In genomic region chr1:85758231-85758968, GRCm38 (mm10) we compare ENCODE assay signal across 8 mouse cellular contexts. TPM values are rescaled to one million over a fixed set of nuclear protein-coding genes. Genes with fewer than 3 reads are reported as not detected.
DNase-seq lines count a peak whose midpoint lies in the region; ATAC-seq lines count a peak whose summit lies in the region.

No protein-coding gene starts in this region.

- WGBS in hindbrain, embryonic 10.5 days, result 31% methylated on average over 14 of the region's 14 CpGs
- 33% methylated on average over 14 of the region's 14 CpGs for WGBS in hindbrain, embryonic 14.5 days
- 33% methylated on average over 14 of the region's 14 CpGs for WGBS in embryonic facial prominence, embryonic 14.5 days
- WGBS in limb, embryonic 13.5 days, result 29% methylated on average over 14 of the region's 14 CpGs

- no peak overlapping the region for H3K4me2 ChIP-seq in hindbrain, embryonic 14.5 days (replicated peaks)
- H3K4me2 ChIP-seq in embryonic facial prominence, embryonic 14.5 days (ENCODE audit: low read depth, low read length), result peak overlapping the region; percentile 24; the same call in 1 of the 2 replicates
- H3K4me2 ChIP-seq in limb, embryonic 13.5 days (replicated peaks), result peak overlapping the region; percentile 1; the same call in 1 of the 2 replicates

- H3K4me1 ChIP-seq in hindbrain, embryonic 10.5 days (replicated peaks), result peaks cover 10% of the 10 kb centered on the region
- no peaks in the 10 kb centered on the region for H3K4me1 ChIP-seq in hindbrain, embryonic 14.5 days (replicated peaks; ENCODE audit: control insufficient read depth, insufficient read depth, low read length)
- peaks cover 6% of the 10 kb centered on the region; the same call in 1 of the 2 replicates for H3K4me1 ChIP-seq in embryonic facial prominence, embryonic 14.5 days (ENCODE audit: control insufficient read depth, insufficient read depth, low read length)
- H3K4me1 ChIP-seq in limb, embryonic 13.5 days, result no peaks in the 10 kb centered on the region

- H3K9me3 ChIP-seq in hindbrain, embryonic 10.5 days, result no peaks in the 10 kb centered on the region
- no peaks in the 10 kb centered on the region for H3K9me3 ChIP-seq in hindbrain, embryonic 14.5 days (ENCODE audit: control insufficient read depth, low read length)
- H3K9me3 ChIP-seq in embryonic facial prominence, embryonic 14.5 days (ENCODE audit: control insufficient read depth, low read length), result peaks cover 3% of the 10 kb centered on the region; the same call in 1 of the 2 replicates
- no peaks in the 10 kb centered on the region for H3K9me3 ChIP-seq in limb, embryonic 13.5 days

- DNase-seq in hindbrain, embryonic 10.5 days (ENCODE audit: low spot score), result no peak
- no peak for DNase-seq in hindbrain, embryonic 14.5 days (ENCODE audit: low spot score)
- peak; percentile 63 for DNase-seq in A20 (ENCODE audit: low read depth, low spot score)
- DNase-seq in embryonic facial prominence, embryonic 14.5 days (ENCODE audit: low spot score), result peak; percentile 58
- no peak for DNase-seq in urinary bladder, postnatal 36 days (ENCODE audit: low spot score in 2 of 2)
- no peak for DNase-seq in adrenal gland, adult 2 months
- DNase-seq in urinary bladder, postnatal 25 days (ENCODE audit: low spot score), result no peak

- H3K9ac ChIP-seq in hindbrain, embryonic 14.5 days, result no peak overlapping the region
- no peak overlapping the region; the same call in 1 of the 2 replicates for H3K9ac ChIP-seq in embryonic facial prominence, embryonic 14.5 days (ENCODE audit: low read depth, low read length)
- no peak overlapping the region for H3K9ac ChIP-seq in limb, embryonic 13.5 days

- no peaks in the 10 kb centered on the region for H3K27me3 ChIP-seq in hindbrain, embryonic 10.5 days (ENCODE audit: insufficient read depth, poor library complexity, severe bottlenecking)
- no peaks in the 10 kb centered on the region for H3K27me3 ChIP-seq in hindbrain, embryonic 14.5 days (ENCODE audit: control insufficient read depth, insufficient read depth, low read length)
- no peaks in the 10 kb centered on the region for H3K27me3 ChIP-seq in embryonic facial prominence, embryonic 14.5 days (replicated peaks; ENCODE audit: control insufficient read depth, insufficient read depth, low read length)
- H3K27me3 ChIP-seq in limb, embryonic 13.5 days, result no peaks in the 10 kb centered on the region

- no peak overlapping the region for H3K4me3 ChIP-seq in hindbrain, embryonic 10.5 days
- H3K4me3 ChIP-seq in hindbrain, embryonic 14.5 days (replicated peaks; ENCODE audit: low read length), result no peak overlapping the region
- no peak overlapping the region for H3K4me3 ChIP-seq in embryonic facial prominence, embryonic 14.5 days (ENCODE audit: low read depth, low read length)
- H3K4me3 ChIP-seq in limb, embryonic 13.5 days, result no peak overlapping the region

- H3K36me3 ChIP-seq in hindbrain, embryonic 10.5 days, result no peaks in the 10 kb centered on the region
- no peaks in the 10 kb centered on the region for H3K36me3 ChIP-seq in hindbrain, embryonic 14.5 days (replicated peaks; ENCODE audit: control insufficient read depth, insufficient read depth)
- H3K36me3 ChIP-seq in embryonic facial prominence, embryonic 14.5 days (ENCODE audit: control insufficient read depth, insufficient read depth, low read length), result no peaks in the 10 kb centered on the region
- H3K36me3 ChIP-seq in limb, embryonic 13.5 days, result no peaks in the 10 kb centered on the region

- ATAC-seq in hindbrain, embryonic 14.5 days (ENCODE audit: low FRiP score), result no peak
- peak; percentile 78 for ATAC-seq in embryonic facial prominence, embryonic 14.5 days (ENCODE audit: low read depth)
- ATAC-seq in limb, embryonic 13.5 days (ENCODE audit: low FRiP score, low read depth), result peak; percentile 71

- peak overlapping the region; percentile 66 for H3K27ac ChIP-seq in hindbrain, embryonic 10.5 days
- H3K27ac ChIP-seq in hindbrain, embryonic 14.5 days, result no peak overlapping the region
- peak overlapping the region; percentile 28; the same call in 1 of the 2 replicates for H3K27ac ChIP-seq in embryonic facial prominence, embryonic 14.5 days (replicated peaks; ENCODE audit: low read depth, low read length)
- H3K27ac ChIP-seq in limb, embryonic 13.5 days, result peak overlapping the region; percentile 22; the same call in 1 of the 2 replicates

RNA-seq across cellular contexts. Expression of gene A630001G21Rik, which starts 20.0 kb away (rescaled TPM):
- 1.3 and 1.4 TPM in 2 replicates for polyA plus RNA-seq in hindbrain, embryonic 10.5 days (2016; fragmentation: Nextera tagmentation; extraction: Ambion mirVana)
- 0.19 and 0.27 TPM in 2 replicates for polyA plus RNA-seq in hindbrain, embryonic 14.5 days (2014; fragmentation: Nextera tagmentation; extraction: Ambion mirVana)
- 1.7 and 2.5 TPM in 2 replicates for polyA plus RNA-seq in embryonic facial prominence, embryonic 14.5 days (2014; fragmentation: Nextera tagmentation; extraction: Ambion mirVana)
- 1.0 and 1.4 TPM in 2 replicates for polyA plus RNA-seq in limb, embryonic 13.5 days (2015; fragmentation: Nextera tagmentation; extraction: Ambion mirVana)
- total RNA-seq in adrenal gland, adult 2 months (2021), result under 1 TPM; 0.86 to 0.97 TPM
- 0.83 and 2.3 TPM in 2 replicates for polyA plus RNA-seq in adrenal gland, adult 2 months (2012; rRNA removed)

RNA-seq across cellular contexts. Expression of gene Cab39, which starts 34.8 kb away (rescaled TPM):
- polyA plus RNA-seq in hindbrain, embryonic 10.5 days (2016; fragmentation: Nextera tagmentation; extraction: Ambion mirVana), result 41.7 and 43.1 TPM in 2 replicates
- polyA plus RNA-seq in hindbrain, embryonic 14.5 days (2014; fragmentation: Nextera tagmentation; extraction: Ambion mirVana), result 77.8 and 91.9 TPM in 2 replicates
- polyA plus RNA-seq in embryonic facial prominence, embryonic 14.5 days (2014; fragmentation: Nextera tagmentation; extraction: Ambion mirVana), result 45.1 and 45.2 TPM in 2 replicates
- 28.1 and 28.5 TPM in 2 replicates for polyA plus RNA-seq in limb, embryonic 13.5 days (2015; fragmentation: Nextera tagmentation; extraction: Ambion mirVana)
- total RNA-seq in adrenal gland, adult 2 months (2021), result 100 to 1,000 TPM; 124 TPM
- 48.0 and 48.6 TPM in 2 replicates for polyA plus RNA-seq in adrenal gland, adult 2 months (2012; rRNA removed)

Comparison
In these comparisons a context has a peak if more than half of its experiments do, and no peak if none do; other contexts are left out.
1. DNase-seq: peak in A20 (single experiment) and embryonic facial prominence, embryonic 14.5 days (single experiment); none in hindbrain, embryonic 10.5 days (single experiment), hindbrain, embryonic 14.5 days (single experiment), urinary bladder, postnatal 36 days (0 of 2), adrenal gland, adult 2 months (single experiment) and urinary bladder, postnatal 25 days (single experiment).